Mouse (Mus musculus) yolk sac, embryonic 10.5 days (tissue): ENCODE measurements around the gene Fam198a.

ENCODE experiments used
- DNase-seq: peaks from one replicate; pipeline ENCODE4 v3.0.0-alpha.2; 2017; ENCODE audit warnings: low spot score

Fam198a gene

GRCm38 (mm10) chr9:122022776-122023175 is 72.0 kb downstream of the Fam198a start:
- peak; percentile 52 for DNase-seq

DNA sequence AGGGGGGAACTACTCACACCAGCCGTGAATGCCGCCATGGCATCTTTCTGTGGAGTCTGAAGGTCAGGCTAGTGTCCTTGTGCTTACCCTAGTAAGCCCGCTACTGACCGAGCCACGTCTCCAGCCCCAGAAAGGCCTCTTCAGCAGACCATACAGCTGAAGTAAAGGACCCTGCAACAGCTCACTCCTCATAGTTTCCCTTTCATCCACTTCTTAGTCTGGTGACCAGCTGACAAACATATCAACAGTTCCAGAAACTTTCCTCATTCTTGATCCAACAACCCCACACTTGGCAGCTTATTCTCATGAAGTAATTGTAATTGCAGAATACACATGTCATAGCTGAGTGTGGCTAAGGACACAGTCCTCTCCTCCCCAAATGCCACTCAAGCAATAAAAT is 73.1 kb downstream of the Fam198a start:
- no peak for DNase-seq

DNA sequence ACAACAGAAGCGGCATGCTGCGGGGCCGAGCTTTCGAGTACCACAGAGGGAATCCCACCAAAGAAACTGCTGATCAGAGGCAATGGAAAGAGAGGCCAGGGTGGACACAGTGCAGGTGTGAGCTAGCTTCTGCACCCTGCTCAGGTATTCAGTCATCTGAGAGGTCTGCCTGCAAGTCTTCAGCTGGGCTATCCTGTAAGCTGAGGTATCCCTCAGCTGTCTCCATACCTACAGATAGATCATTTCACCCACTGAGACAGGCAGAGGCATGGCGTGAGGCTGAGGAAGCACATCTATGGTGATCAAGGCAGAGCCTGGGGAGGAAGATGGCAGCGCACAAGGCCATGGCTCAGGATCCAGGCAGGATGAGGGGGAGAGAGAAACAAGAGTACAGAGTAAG is 73.6 kb downstream of the Fam198a start:
- DNase-seq: no peak

- no peak for DNase-seq
These were observed 75.2 kb downstream of the Fam198a start for GRCm38 (mm10) chr9:122025855-122026590.

GRCm38 (mm10) chr9:122027081-122027913 is 76.5 kb downstream of the Fam198a start:
- DNase-seq: peak; percentile 30

DNA sequence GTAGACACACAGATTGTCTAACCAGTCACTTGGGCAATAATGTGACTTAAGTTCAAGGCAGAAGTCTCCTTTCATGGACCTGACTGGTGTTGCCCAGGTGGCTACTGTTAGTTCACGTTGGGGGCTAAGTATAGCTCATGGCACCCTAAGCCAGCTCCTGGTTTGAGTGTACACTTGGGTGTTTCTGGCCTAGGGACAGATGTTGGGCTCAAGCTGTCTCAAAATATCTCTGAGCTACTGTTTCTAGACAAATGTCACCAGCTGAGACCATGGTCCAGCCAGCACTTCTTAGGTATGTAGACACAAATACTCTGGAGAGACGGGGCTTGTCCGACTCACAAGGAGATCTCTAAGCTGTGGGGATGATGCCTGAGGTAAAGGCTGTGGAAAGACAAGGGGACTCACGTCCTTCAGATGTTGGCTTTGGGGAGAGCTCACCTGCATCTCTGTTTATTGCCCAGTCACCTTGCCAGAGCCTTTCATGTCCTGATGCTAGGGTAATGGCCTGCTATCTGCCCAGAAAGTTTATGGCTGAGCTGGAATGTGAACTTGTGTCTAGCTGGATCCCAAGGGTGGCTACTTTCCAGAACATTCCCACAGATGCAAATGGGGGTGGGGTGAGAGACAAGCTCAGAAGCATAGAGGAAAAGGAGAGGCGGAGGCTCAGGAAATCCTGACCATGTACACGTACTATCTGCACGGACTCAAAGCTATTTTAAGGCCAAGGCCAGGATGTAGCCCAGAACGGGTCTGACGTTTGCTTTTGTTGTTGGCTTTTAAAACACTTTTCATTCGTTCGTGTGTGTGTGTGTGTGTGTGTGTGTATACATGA is 77.3 kb downstream of the Fam198a start:
- DNase-seq: no peak

GRCm38 (mm10) chr9:122029765-122030164 is 79.0 kb downstream of the Fam198a start:
- no peak for DNase-seq
